Mouse (Mus musculus) frontal cortex, postnatal 25 days (tissue): ENCODE measurements at regions not wholly inside any gene's neighbourhood (a gene's known extent, or its start where the extent isn't known, plus 50 kb on each side); places are given as distances from the start of the nearest gene placed in this dataset.
A peak's percentile ranks its signal among the peaks of the same experiment; 100 is the strongest.
"Not testable (repeated sequence)": the region's sequence is repeated elsewhere in the genome, so short reads cannot be mapped to it uniquely, and the experiment has no call there.

Experiments used
- DNase-seq, 2 experiments: peaks; one replicate each; pipeline ENCODE4 v3.0.0; 2022; ENCODE audit warnings: low spot score in 2 of 2

- DNase-seq = no peak
Measured at GRCm38 (mm10) chr10:31143856-31144488, 169.2 kb upstream of the Hddc2 start.

DNA sequence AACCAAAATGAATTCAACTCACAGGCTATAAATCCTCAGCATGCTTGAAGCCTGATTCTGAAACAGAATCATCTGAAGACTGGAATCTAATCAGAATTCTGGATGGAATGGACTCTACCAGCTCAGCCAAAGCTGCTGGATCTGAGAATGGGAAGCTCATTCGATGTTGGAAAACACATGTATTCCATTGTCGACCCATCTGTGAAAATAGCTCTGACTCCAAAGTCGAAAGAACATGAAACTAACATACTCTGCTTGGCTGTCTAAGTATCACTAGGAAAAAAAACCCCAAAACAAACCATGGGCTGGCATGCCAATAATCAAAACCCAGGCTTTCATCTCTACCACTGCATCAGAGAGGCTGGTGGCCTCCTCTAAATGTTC, 168.7 kb upstream of the Hddc2 start:
- no peak for DNase-seq

- DNase-seq = peak; percentile 17 to 36
Measured at GRCm38 (mm10) chr10:31173169-31173686, 140.0 kb upstream of the Hddc2 start.

DNA sequence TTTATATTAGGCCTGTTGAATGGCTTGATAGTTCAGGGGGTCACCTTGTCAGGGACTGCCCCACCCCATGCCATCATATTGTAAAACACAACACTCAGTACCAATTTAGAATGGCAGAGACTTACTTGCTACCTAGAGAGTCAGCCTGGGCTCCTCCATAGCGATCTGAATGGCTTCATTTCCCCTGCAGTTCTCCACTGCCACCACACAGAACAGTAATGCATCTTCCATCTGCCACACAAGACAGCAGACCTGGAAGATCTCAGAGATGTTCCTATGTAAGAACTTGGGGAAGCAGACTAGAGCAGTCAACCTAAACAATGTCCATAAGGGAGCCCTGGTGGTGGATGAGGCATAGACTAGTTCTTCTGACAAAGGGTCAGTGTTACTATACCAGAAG, 123.6 kb upstream of the Hddc2 start:
- no peak for DNase-seq

GRCm38 (mm10) chr10:31212164-31212563, 101.0 kb upstream of the Hddc2 start:
- DNase-seq = not testable (repeated sequence)

DNA sequence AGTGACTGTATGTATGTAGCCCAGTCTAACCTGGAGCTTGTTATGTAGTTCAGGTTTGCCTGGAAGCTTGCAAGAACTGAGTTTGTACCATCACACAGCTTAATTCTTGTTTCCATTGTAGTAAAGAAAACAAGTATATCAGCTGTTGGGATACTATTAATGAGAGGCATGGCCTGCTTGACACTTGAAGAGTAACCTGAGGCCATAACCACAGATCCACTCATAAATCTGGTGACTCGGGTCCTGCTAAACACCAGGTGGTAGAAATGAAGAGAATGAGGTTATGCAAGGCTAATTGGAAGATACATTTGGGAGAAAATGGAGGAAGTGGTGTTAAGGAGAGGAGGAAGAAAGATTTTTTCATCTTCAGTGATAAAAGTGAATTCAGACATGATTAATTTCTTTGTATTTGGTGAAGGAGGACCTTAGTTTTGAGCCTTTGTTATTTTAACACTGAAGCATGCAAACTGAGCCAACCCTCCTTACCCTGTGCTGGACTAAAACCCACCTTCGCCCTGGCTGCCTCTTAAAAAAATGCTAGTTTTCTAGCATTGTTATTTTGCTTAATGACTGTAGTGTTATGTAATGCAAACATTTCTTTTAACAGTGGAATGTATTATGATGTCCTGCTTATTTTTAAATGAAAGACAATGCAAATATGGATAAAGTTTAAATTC, 100.3 kb upstream of the Hddc2 start:
- no peak for DNase-seq

DNA sequence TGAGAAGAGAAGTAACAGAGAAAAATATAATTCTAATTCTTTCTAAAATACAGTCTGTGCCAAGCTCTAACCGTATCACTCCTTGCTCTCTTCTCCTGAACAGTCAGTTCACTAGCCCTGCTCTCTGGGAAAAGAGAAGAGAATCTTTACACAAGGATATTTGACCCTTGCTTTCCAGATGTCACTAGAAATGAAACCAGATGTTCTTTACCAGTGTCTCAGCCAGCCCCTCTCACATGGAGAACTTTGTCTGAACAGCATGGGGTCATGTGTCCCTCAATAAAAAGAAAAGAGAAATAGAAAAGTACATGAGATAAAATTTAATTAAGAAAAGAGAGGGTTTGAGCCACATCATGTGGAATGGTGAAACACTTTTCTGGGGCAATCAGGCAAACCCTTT, 91.3 kb upstream of the Hddc2 start:
- no peak for DNase-seq

DNA sequence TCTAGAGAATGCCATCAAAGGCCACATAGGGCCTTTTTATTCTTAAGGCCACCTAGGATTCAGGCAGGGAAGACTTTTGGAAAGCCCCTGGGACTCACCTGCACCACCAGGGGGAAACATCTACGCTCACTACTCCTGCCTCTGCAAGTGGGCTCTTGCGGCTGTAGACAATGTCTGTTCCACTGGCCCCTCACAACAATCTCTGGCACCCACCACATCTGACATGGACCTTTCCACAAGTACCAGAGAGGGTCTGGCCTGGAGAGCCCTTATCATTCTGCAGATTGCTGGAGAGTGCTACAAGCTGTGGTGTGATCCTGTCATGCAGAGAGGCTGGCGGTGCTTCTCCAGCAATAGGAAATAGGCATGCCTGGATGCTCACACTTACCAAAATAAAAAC, 84.1 kb upstream of the Hddc2 start:
- DNase-seq = no peak

- DNase-seq = no peak
Measured at GRCm38 (mm10) chr10:31242442-31242966, 70.7 kb upstream of the Hddc2 start.

- no peak for DNase-seq
Measured at GRCm38 (mm10) chr10:31252584-31253381, 60.4 kb upstream of the Hddc2 start.

GRCm38 (mm10) chr10:31256934-31257333, 56.2 kb upstream of the Hddc2 start:
- no peak for DNase-seq

DNA sequence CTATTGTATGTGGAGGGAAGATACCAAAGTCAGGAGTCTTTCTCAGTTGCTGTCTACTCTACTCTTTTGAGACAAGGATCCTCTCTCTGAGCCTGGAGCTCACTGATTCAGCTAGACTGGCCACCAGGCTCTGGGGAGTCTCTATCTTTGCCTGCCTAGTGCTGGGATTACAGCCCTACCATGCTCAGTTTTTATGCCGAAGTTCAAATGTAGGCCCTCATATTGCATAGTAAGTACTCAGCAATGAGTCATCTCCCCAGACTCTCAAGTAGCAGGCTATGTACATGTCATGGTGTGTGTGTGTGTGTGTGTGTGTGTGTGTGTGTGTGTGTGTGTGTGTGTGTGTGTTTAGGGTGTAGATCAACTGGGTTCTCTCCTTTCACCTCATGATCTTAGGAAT, 55.6 kb upstream of the Hddc2 start:
- DNase-seq = no peak

- DNase-seq = no peak
Measured at GRCm38 (mm10) chr10:31260914-31261313, 52.3 kb upstream of the Hddc2 start.
